Mouse (Mus musculus) embryonic facial prominence, embryonic 14.5 days (tissue): ENCODE data around the gene Mtfr2. TPM values are rescaled to one million over a fixed set of nuclear protein-coding genes. Genes with fewer than 3 reads are reported as not detected.

Experiments
- ATAC-seq: fragments of 200-750 bp; cut with Nextera tagmentation; 2 replicates; pipeline ENCODE4 v1.8.0; 2017; ENCODE audit warnings: low read depth, moderate number of reproducible peaks, moderate TSS enrichment
- DNase-seq: peaks from one replicate; pipeline ENCODE4 v3.0.0-alpha.2; 2015; ENCODE audit warnings: low spot score
- H3K27ac ChIP-seq: fragments of 300-500 bp; sonication (generic); replicated peaks from 2 replicates; pipeline ENCODE4 v1.5.1; 2014; ENCODE audit warnings: low read depth, mild to moderate bottlenecking, low read length, moderate library complexity
- H3K27me3 ChIP-seq: fragments of 300-500 bp; sonication (generic); replicated peaks from 2 replicates; pipeline ENCODE4 v1.6.1; 2014; ENCODE audit warnings: low read length; ENCODE audit not compliant: control insufficient read depth, insufficient read depth
- H3K36me3 ChIP-seq: fragments of 300-500 bp; sonication (generic); 2 replicates; pipeline ENCODE4 v1.6.1; 2014; ENCODE audit warnings: low read length, mixed read lengths; ENCODE audit not compliant: control insufficient read depth, insufficient read depth
- H3K4me1 ChIP-seq: fragments of 300-500 bp; sonication (generic); 2 replicates; pipeline ENCODE4 v1.6.1; 2014; ENCODE audit warnings: antibody characterized with exemption, low read length; ENCODE audit not compliant: control insufficient read depth, insufficient read depth
- H3K4me2 ChIP-seq: fragments of 300-500 bp; sonication (generic); 2 replicates; pipeline ENCODE4 v1.6.1; 2014; ENCODE audit warnings: low read depth, mild to moderate bottlenecking, low read length, moderate library complexity, mixed read lengths
- H3K4me3 ChIP-seq: fragments of 300-500 bp; sonication (generic); 2 replicates; pipeline ENCODE4 v1.5.1; 2014; ENCODE audit warnings: low read depth, mild to moderate bottlenecking, low read length
- H3K9ac ChIP-seq: fragments of 300-500 bp; sonication (generic); 2 replicates; pipeline ENCODE4 v1.6.1; 2014; ENCODE audit warnings: low read depth, mild to moderate bottlenecking, low read length, moderate library complexity, mixed read lengths
- H3K9me3 ChIP-seq: fragments of 300-500 bp; sonication (generic); 2 replicates; pipeline ENCODE4 v1.6.1; 2016; ENCODE audit warnings: low read length; ENCODE audit not compliant: control insufficient read depth
- WGBS: fragments of 180-500 bp; shearing (Covaris S2); extraction: QIAGEN DNeasy Blood & Tissue Kit; methylation state at CpG from one replicate; pipeline ENCODE4 v1.1.7; 2014; 5-methylcytosine and 5-hydroxymethylcytosine counted together
- polyA plus RNA-seq: library from polyadenylated mRNA; unstranded; fragments of >200 nt; fragmentation: Nextera tagmentation; extraction: Ambion mirVana; gene quantifications from 2 replicates; pipeline ENCODE4 v1.2.1, GENCODE M21; 2014

Gene Mtfr2
- polyA plus RNA-seq, 1 experiment from 2014 or later, result 1.4 TPM

- Histone ChIP-seq H3K9me3 (no peaks in the 10 kb centered on the region), H3K4me3 (peak overlapping the region; percentile 85), H3K27me3 (no peaks in the 10 kb centered on the region), H3K9ac (no peak overlapping the region), H3K27ac (no peak overlapping the region), H3K36me3 (peaks cover 8% of the 10 kb centered on the region), H3K4me1 (peaks cover 17% of the 10 kb centered on the region), H3K4me2 (peak overlapping the region; percentile 63)
- 83% methylated on average over 4 of the region's 4 CpGs for WGBS
- no peak for DNase-seq
- ATAC-seq, result no peak
Observed at GRCm38 (mm10) chr10:20313941-20314340, 33.6 kb upstream of the Mtfr2 start.

- Histone ChIP-seq H3K27ac (no peak overlapping the region), H3K4me2 (no peak overlapping the region), H3K4me1 (peaks cover 17% of the 10 kb centered on the region), H3K9ac (no peak overlapping the region), H3K9me3 (no peaks in the 10 kb centered on the region), H3K36me3 (peaks cover 15% of the 10 kb centered on the region), H3K4me3 (no peak overlapping the region), H3K27me3 (no peaks in the 10 kb centered on the region)
- ATAC-seq (no peak), DNase-seq (no peak)
- 53% methylated on average over 2 of the region's 2 CpGs for WGBS
Observed at GRCm38 (mm10) chr10:20314797-20315196, 32.8 kb upstream of the Mtfr2 start.

- no peaks in the 10 kb centered on the region for H3K9me3 ChIP-seq
- peaks cover 32% of the 10 kb centered on the region for H3K36me3 ChIP-seq
- H3K27ac ChIP-seq, result no peak overlapping the region
- no peak overlapping the region for H3K4me2 ChIP-seq
- no peak for ATAC-seq
- no peaks in the 10 kb centered on the region for H3K27me3 ChIP-seq
- no peak overlapping the region for H3K4me3 ChIP-seq
- H3K4me1 ChIP-seq, result peaks cover 9% of the 10 kb centered on the region; the same call in 1 of the 2 replicates
- no peak overlapping the region for H3K9ac ChIP-seq
- DNase-seq, result no peak
- WGBS, result 77% methylated on average over 5 of the region's 5 CpGs
Observed at GRCm38 (mm10) chr10:20317466-20317865, 30.1 kb upstream of the Mtfr2 start.

- no peak overlapping the region for H3K4me2 ChIP-seq
- H3K27me3 ChIP-seq, result no peaks in the 10 kb centered on the region
- H3K27ac ChIP-seq, result no peak overlapping the region
- no peaks in the 10 kb centered on the region for H3K4me1 ChIP-seq
- no peak overlapping the region for H3K4me3 ChIP-seq
- H3K9me3 ChIP-seq, result no peaks in the 10 kb centered on the region
- DNase-seq, result no peak
- peaks cover 88% of the 10 kb centered on the region for H3K36me3 ChIP-seq
- no peak overlapping the region for H3K9ac ChIP-seq
- no peak for ATAC-seq
Observed at GRCm38 (mm10) chr10:20326226-20326625, 21.3 kb upstream of the Mtfr2 start.

- H3K27me3 ChIP-seq, result no peaks in the 10 kb centered on the region
- no peak for DNase-seq
- H3K27ac ChIP-seq, result no peak overlapping the region
- H3K4me1 ChIP-seq, result no peaks in the 10 kb centered on the region
- 95% methylated on average over 2 of the region's 2 CpGs for WGBS
- no peak overlapping the region for H3K4me2 ChIP-seq
- H3K9ac ChIP-seq, result no peak overlapping the region
- no peaks in the 10 kb centered on the region for H3K9me3 ChIP-seq
- ATAC-seq, result no peak
- H3K36me3 ChIP-seq, result peaks cover 92% of the 10 kb centered on the region
- no peak overlapping the region for H3K4me3 ChIP-seq
Observed at GRCm38 (mm10) chr10:20331262-20331661, 16.3 kb upstream of the Mtfr2 start.

- no peaks in the 10 kb centered on the region for H3K9me3 ChIP-seq
- H3K9ac ChIP-seq, result no peak overlapping the region
- no peak for ATAC-seq
- no peak overlapping the region for H3K4me2 ChIP-seq
- peaks cover 83% of the 10 kb centered on the region for H3K36me3 ChIP-seq
- DNase-seq, result no peak
- no peaks in the 10 kb centered on the region for H3K4me1 ChIP-seq
- H3K4me3 ChIP-seq, result no peak overlapping the region
- no peaks in the 10 kb centered on the region for H3K27me3 ChIP-seq
- 93% methylated on average over 7 of the region's 7 CpGs for WGBS
- no peak overlapping the region for H3K27ac ChIP-seq
Observed at GRCm38 (mm10) chr10:20337872-20338271, 9.7 kb upstream of the Mtfr2 start.

- DNase-seq (peak; percentile 26), ATAC-seq (no peak)
- Histone ChIP-seq H3K9me3 (no peaks in the 10 kb centered on the region), H3K4me3 (no peak overlapping the region), H3K27ac (no peak overlapping the region), H3K4me1 (no peaks in the 10 kb centered on the region; the same call in 1 of the 2 replicates), H3K27me3 (no peaks in the 10 kb centered on the region), H3K9ac (no peak overlapping the region), H3K4me2 (no peak overlapping the region), H3K36me3 (peaks cover 46% of the 10 kb centered on the region)
- 71% methylated on average over 1 of the region's 1 CpGs for WGBS
Observed at GRCm38 (mm10) chr10:20345736-20346135, 1.8 kb upstream of the Mtfr2 start.

- peaks cover 19% of the 10 kb centered on the region for H3K36me3 ChIP-seq
- no peak for ATAC-seq
- H3K4me3 ChIP-seq, result no peak overlapping the region
- no peaks in the 10 kb centered on the region; the same call in 1 of the 2 replicates for H3K4me1 ChIP-seq
- WGBS, result 93% methylated on average over 2 of the region's 2 CpGs
- H3K27ac ChIP-seq, result no peak overlapping the region
- peak overlapping the region; percentile 70 for H3K4me2 ChIP-seq
- H3K9ac ChIP-seq, result no peak overlapping the region
- no peaks in the 10 kb centered on the region for H3K9me3 ChIP-seq
- no peak for DNase-seq
- H3K27me3 ChIP-seq, result no peaks in the 10 kb centered on the region
Observed at GRCm38 (mm10) chr10:20348894-20349293, 1.3 kb downstream of the Mtfr2 start.

- H3K27ac ChIP-seq, result no peak overlapping the region
- H3K27me3 ChIP-seq, result no peaks in the 10 kb centered on the region
- no peaks in the 10 kb centered on the region for H3K4me1 ChIP-seq
- H3K9ac ChIP-seq, result no peak overlapping the region
- H3K4me2 ChIP-seq, result no peak overlapping the region
- ATAC-seq (no peak), DNase-seq (peak; percentile 79)
- no peak overlapping the region for H3K4me3 ChIP-seq
- H3K9me3 ChIP-seq, result no peaks in the 10 kb centered on the region
- 0 out of 2 replicates have a peak, but pooled peaks cover 8% of the 10 kb centered on the region for H3K36me3 ChIP-seq
- WGBS, result 61% methylated on average over 10 of the region's 10 CpGs
Observed at GRCm38 (mm10) chr10:20361542-20362449, 14.2 kb downstream of the Mtfr2 start.
